Mouse (Mus musculus): ENCODE measurements around the gene Olfr432. TPM values are rescaled to one million over a fixed set of nuclear protein-coding genes. Genes with fewer than 3 reads are reported as not detected.

Gene Olfr432
- total RNA-seq, 4 experiments from 2014 or later: not detected

Other genes with a start within 250 kb of the Olfr432 start
- 1 to 10 TPM; 1.3 to 3.0 (median 1.6) TPM for gene Ifi211, start 136.2 kb upstream of the Olfr432 start, total RNA-seq (2022)
- 10 to 100 TPM; 10.5 to 23.6 (median 16.3) TPM for gene Mndal, start 106.7 kb upstream of the Olfr432 start, total RNA-seq (2022)
- gene Ifi203, start 106.5 kb upstream of the Olfr432 start, total RNA-seq (2022): 10 to 100 TPM in 3 of 4 experiments, 1 to 10 TPM in 1; 8.3 to 18.8 (median 14.0) TPM
- gene Ifi202b, start 66.5 kb upstream of the Olfr432 start, total RNA-seq (2022): not detected
- gene Ifi205, start 17.4 kb upstream of the Olfr432 start, total RNA-seq (2022): 1 to 10 TPM; 2.7 to 6.5 (median 4.3) TPM
- gene Olfr433, start 8.5 kb upstream of the Olfr432 start, total RNA-seq (2022): not detected
- not detected for gene Olfr430, start 17.4 kb downstream of the Olfr432 start, total RNA-seq (2022)
- not detected for gene Olfr429, start 35.1 kb downstream of the Olfr432 start, total RNA-seq (2022)
- not detected for gene Olfr427, start 47.7 kb downstream of the Olfr432 start, total RNA-seq (2022)
- not detected for gene Olfr231, start 72.0 kb downstream of the Olfr432 start, total RNA-seq (2022)
- gene Olfr424, start 82.3 kb downstream of the Olfr432 start, total RNA-seq (2022): not detected
- gene Olfr420, start 106.4 kb downstream of the Olfr432 start, total RNA-seq (2022): not detected
- gene Spta1, start 123.6 kb downstream of the Olfr432 start, total RNA-seq (2022): under 1 TPM; 0.15 to 0.25 (median 0.24) TPM
- not detected for gene Olfr419, start 202.9 kb downstream of the Olfr432 start, total RNA-seq (2022)